Mouse (Mus musculus) brain, embryonic 14.5 days (tissue): Measurements from ENCODE around the gene Nr1d2.

Source experiments
- CTCF ChIP-seq: fragments of 200-500 bp; IDR thresholded peaks from 2 replicates; pipeline ENCODE4 v1.5.1; 2012; ENCODE audit warnings: inconsistent platforms, mild to moderate bottlenecking, moderate library complexity, borderline replicate concordance; ENCODE audit not compliant: insufficient read depth, insufficient read length; ENCODE audit errors: extremely low read depth
- POLR2A ChIP-seq: fragments of 200-500 bp; IDR thresholded peaks from 2 replicates; pipeline ENCODE4 v1.6.1; 2012; ENCODE audit warnings: mild to moderate bottlenecking, inconsistent platforms, borderline replicate concordance; ENCODE audit not compliant: poor library complexity, insufficient read depth, insufficient read length, severe bottlenecking; ENCODE audit errors: extremely low read depth

- TF ChIP-seq CTCF (no peak), POLR2A (no peak)
Measured at GRCm38 (mm10) chr14:18221977-18222376, 16.9 kb downstream of the Nr1d2 start.
